Mouse (Mus musculus): ENCODE data around the gene Skil.

DNA sequence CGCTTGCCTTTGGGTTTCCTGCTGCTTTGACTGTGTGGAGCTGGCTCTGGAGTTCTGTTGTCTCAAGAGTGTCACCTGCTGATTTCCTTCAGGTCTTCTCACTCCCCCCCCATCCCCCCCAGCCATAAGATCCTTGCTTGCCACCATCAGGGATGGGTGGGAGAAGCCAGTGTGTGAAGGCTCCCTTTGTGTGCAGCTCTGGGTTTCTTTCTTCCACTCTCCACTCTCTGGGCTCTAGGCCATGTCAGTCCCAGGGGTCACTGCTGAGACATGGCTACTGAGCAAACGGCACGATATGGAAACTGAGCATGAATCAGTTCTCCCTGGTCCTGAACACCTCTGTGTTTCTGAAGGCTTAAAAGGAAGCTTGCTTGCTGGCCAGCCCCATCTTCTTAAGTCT is 61.3 kb downstream of the Skil start:
- TF ChIP-seq MAX (IDR thresholded peaks at IDR 0.05; ENCODE audit: low read depth), result no peak
- TF ChIP-seq E2F4 (IDR thresholded peaks at IDR 0.05; ENCODE audit: insufficient read depth), result no peak
- TF ChIP-seq POLR2A (IDR thresholded peaks at IDR 0.05; ENCODE audit: insufficient read length, low read depth), result no peak
- no peak for TF ChIP-seq USF1 (IDR thresholded peaks at IDR 0.05; ENCODE audit: low read depth)
- TF ChIP-seq MYOD1 (IDR thresholded peaks at IDR 0.05; ENCODE audit: control insufficient read depth in 1 of 3, insufficient read length in 2 of 3, low read depth in 2 of 3), result no peak
- no peak for TF ChIP-seq POLR2AphosphoS2 (IDR thresholded peaks at IDR 0.05; ENCODE audit: insufficient read length, low read depth)
- no peak for TF ChIP-seq REST (IDR thresholded peaks at IDR 0.05; ENCODE audit: insufficient read depth, insufficient read length)
- no peak for TF ChIP-seq CEBPB (IDR thresholded peaks at IDR 0.05; ENCODE audit: insufficient read depth, poor library complexity, severe bottlenecking)

Data from myocyte (in vitro differentiated cells).